Mouse (Mus musculus): ENCODE results near the gene Spast. TPM values are rescaled to one million over a fixed set of nuclear protein-coding genes. Genes with fewer than 3 reads are reported as not detected.

The Spast gene
- polyA plus RNA-seq, 1 experiment: 14.3 TPM

GRCm38 (mm10) chr17:74431481-74431880 is 92.7 kb downstream of the Spast start:
- TF ChIP-seq MAX (IDR thresholded peaks at IDR 0.05; ENCODE audit: low read depth): no peak
- no peak for TF ChIP-seq TCF12 (IDR thresholded peaks at IDR 0.05; ENCODE audit: insufficient read depth, poor library complexity, severe bottlenecking)
- no peak for TF ChIP-seq POLR2A (IDR thresholded peaks at IDR 0.05; ENCODE audit: insufficient read length, low read depth)
- TF ChIP-seq MYOD1 (IDR thresholded peaks at IDR 0.05; ENCODE audit: control insufficient read depth in 1 of 3, insufficient read length in 2 of 3, low read depth in 2 of 3): no peak
- no peak for TF ChIP-seq SRF (IDR thresholded peaks at IDR 0.05; ENCODE audit: control insufficient read depth, insufficient read length, low read depth)
- no peak for TF ChIP-seq REST (IDR thresholded peaks at IDR 0.05; ENCODE audit: insufficient read depth, insufficient read length)
- TF ChIP-seq TCF3 (IDR thresholded peaks at IDR 0.05; ENCODE audit: insufficient read length, low read depth): no peak
- no peak for TF ChIP-seq MYOG (IDR thresholded peaks at IDR 0.05; ENCODE audit: control insufficient read depth in 1 of 3, insufficient read depth in 1 of 3, insufficient read length in 2 of 3, low read depth in 2 of 3)
- no peak for TF ChIP-seq USF1 (IDR thresholded peaks at IDR 0.05; ENCODE audit: low read depth)
- no peak for TF ChIP-seq POLR2AphosphoS2 (IDR thresholded peaks at IDR 0.05; ENCODE audit: insufficient read length, low read depth)
- no peak for TF ChIP-seq E2F4 (IDR thresholded peaks at IDR 0.05; ENCODE audit: insufficient read depth)
- TF ChIP-seq CEBPB (IDR thresholded peaks at IDR 0.05; ENCODE audit: insufficient read depth, poor library complexity, severe bottlenecking): no peak
- Histone ChIP-seq H3ac (ENCODE audit: control insufficient read depth, insufficient read length) (no peak overlapping the region), H3K36me3 (ENCODE audit: control insufficient read depth, insufficient read depth) (no peaks in the 10 kb centered on the region), H3K4me2 (ENCODE audit: low read depth) (no peak overlapping the region), H3K27me3 (ENCODE audit: control insufficient read depth, insufficient read depth, insufficient read length) (no peaks in the 10 kb centered on the region), H3K79me2 (ENCODE audit: control insufficient read depth, insufficient read depth) (no peaks in the 10 kb centered on the region), H3K4me3 (no peak overlapping the region)

- no peak overlapping the region for H3K4me3 ChIP-seq
- H3K4me2 ChIP-seq (ENCODE audit: low read depth): no peak overlapping the region
- no peaks in the 10 kb centered on the region for H3K79me2 ChIP-seq (ENCODE audit: control insufficient read depth, insufficient read depth)
- TF ChIP-seq TCF12 (IDR thresholded peaks at IDR 0.05; ENCODE audit: insufficient read depth, poor library complexity, severe bottlenecking) (no peak), MAX (IDR thresholded peaks at IDR 0.05; ENCODE audit: low read depth) (no peak), REST (IDR thresholded peaks at IDR 0.05; ENCODE audit: insufficient read depth, insufficient read length) (no peak), USF1 (IDR thresholded peaks at IDR 0.05; ENCODE audit: low read depth) (no peak)
- no peaks in the 10 kb centered on the region for H3K36me3 ChIP-seq (ENCODE audit: control insufficient read depth, insufficient read depth)
- no peak overlapping the region for H3ac ChIP-seq (ENCODE audit: control insufficient read depth, insufficient read length)
- H3K27me3 ChIP-seq (ENCODE audit: control insufficient read depth, insufficient read depth, insufficient read length): no peaks in the 10 kb centered on the region
These were observed 93.8 kb downstream of the Spast start for GRCm38 (mm10) chr17:74432631-74433030.

- TF ChIP-seq MYOD1 (IDR thresholded peaks at IDR 0.05; ENCODE audit: control insufficient read depth in 1 of 3, insufficient read length in 2 of 3, low read depth in 2 of 3) (no peak), MYOG (IDR thresholded peaks at IDR 0.05; ENCODE audit: control insufficient read depth in 1 of 3, insufficient read depth in 1 of 3, insufficient read length in 2 of 3, low read depth in 2 of 3) (no peak), CEBPB (IDR thresholded peaks at IDR 0.05; ENCODE audit: insufficient read depth, poor library complexity, severe bottlenecking) (no peak), POLR2AphosphoS2 (IDR thresholded peaks at IDR 0.05; ENCODE audit: insufficient read length, low read depth) (no peak)
- no peak overlapping the region for H3K4me2 ChIP-seq (ENCODE audit: low read depth)
- H3K4me3 ChIP-seq: no peak overlapping the region
- no peaks in the 10 kb centered on the region for H3K36me3 ChIP-seq (ENCODE audit: control insufficient read depth, insufficient read depth)
- H3ac ChIP-seq (ENCODE audit: control insufficient read depth, insufficient read length): no peak overlapping the region
- no peaks in the 10 kb centered on the region for H3K27me3 ChIP-seq (ENCODE audit: control insufficient read depth, insufficient read depth, insufficient read length)
- H3K79me2 ChIP-seq (ENCODE audit: control insufficient read depth, insufficient read depth): no peaks in the 10 kb centered on the region
These were observed 99.0 kb downstream of the Spast start for GRCm38 (mm10) chr17:74437762-74438161.

- no peak overlapping the region for H3K4me3 ChIP-seq
- no peak overlapping the region for H3ac ChIP-seq (ENCODE audit: control insufficient read depth, insufficient read length)
- H3K36me3 ChIP-seq (ENCODE audit: control insufficient read depth, insufficient read depth): no peaks in the 10 kb centered on the region
- H3K79me2 ChIP-seq (ENCODE audit: control insufficient read depth, insufficient read depth): no peaks in the 10 kb centered on the region
- H3K4me2 ChIP-seq (ENCODE audit: low read depth): no peak overlapping the region
- H3K27me3 ChIP-seq (ENCODE audit: control insufficient read depth, insufficient read depth, insufficient read length): peaks cover 4% of the 10 kb centered on the region
- TF ChIP-seq REST (IDR thresholded peaks at IDR 0.05; ENCODE audit: insufficient read depth, insufficient read length): no peak
- TF ChIP-seq SRF (IDR thresholded peaks at IDR 0.05; ENCODE audit: control insufficient read depth, insufficient read length, low read depth): no peak
- TF ChIP-seq POLR2AphosphoS2 (IDR thresholded peaks at IDR 0.05; ENCODE audit: insufficient read length, low read depth): no peak
- no peak for TF ChIP-seq MYOD1 (IDR thresholded peaks at IDR 0.05; ENCODE audit: control insufficient read depth in 1 of 3, insufficient read length in 2 of 3, low read depth in 2 of 3)
- no peak for TF ChIP-seq USF1 (IDR thresholded peaks at IDR 0.05; ENCODE audit: low read depth)
- TF ChIP-seq TCF3 (IDR thresholded peaks at IDR 0.05; ENCODE audit: insufficient read length, low read depth): no peak
- no peak for TF ChIP-seq MYOG (IDR thresholded peaks at IDR 0.05; ENCODE audit: control insufficient read depth in 1 of 3, insufficient read depth in 1 of 3, insufficient read length in 2 of 3, low read depth in 2 of 3)
- TF ChIP-seq E2F4 (IDR thresholded peaks at IDR 0.05; ENCODE audit: insufficient read depth): no peak
- no peak for TF ChIP-seq TCF12 (IDR thresholded peaks at IDR 0.05; ENCODE audit: insufficient read depth, poor library complexity, severe bottlenecking)
These were observed 101.7 kb downstream of the Spast start for GRCm38 (mm10) chr17:74440486-74440885.

Other genes starting within 250 kb of the Spast start
- gene Memo1, start 43.5 kb upstream of the Spast start, polyA plus RNA-seq (2012; fragmentation: generic; extraction: Trizol): 71.2 TPM
- gene Dpy30, start 15.0 kb upstream of the Spast start, polyA plus RNA-seq (2012; fragmentation: generic; extraction: Trizol): 57.9 TPM
- gene Slc30a6, start 56.6 kb downstream of the Spast start, polyA plus RNA-seq (2012; fragmentation: generic; extraction: Trizol): 20.7 TPM
- gene Nlrc4, start 120.2 kb downstream of the Spast start, polyA plus RNA-seq (2012; fragmentation: generic; extraction: Trizol): 0.01 TPM
- 20.0 TPM for gene Yipf4, start 150.5 kb downstream of the Spast start, polyA plus RNA-seq (2012; fragmentation: generic; extraction: Trizol)
- gene Birc6, start 189.3 kb downstream of the Spast start, polyA plus RNA-seq (2012; fragmentation: generic; extraction: Trizol): 20.1 TPM